Mouse (Mus musculus) heart, embryonic 15.5 days (tissue): Measurements from ENCODE around the gene Prrx1. TPM values are rescaled to one million over a fixed set of nuclear protein-coding genes. Genes with fewer than 3 reads are reported as not detected.

Experiments
- ATAC-seq: fragments of 200-750 bp; cut with Nextera tagmentation; replicated peaks from 2 replicates; pipeline ENCODE4 v1.8.0; 2017; ENCODE audit warnings: low read depth, moderate TSS enrichment; ENCODE audit not compliant: insufficient number of reproducible peaks, insufficient read depth, low FRiP score
- H3K27ac ChIP-seq: fragments of 300-500 bp; sonication (generic); 2 replicates; pipeline ENCODE4 v1.5.1; 2015; ENCODE audit warnings: mild to moderate bottlenecking, inconsistent platforms
- H3K27me3 ChIP-seq: fragments of 300-500 bp; sonication (generic); 2 replicates; pipeline ENCODE4 v1.6.1; 2015; ENCODE audit warnings: inconsistent platforms
- H3K36me3 ChIP-seq: fragments of 300-500 bp; sonication (generic); 2 replicates; pipeline ENCODE4 v1.6.1; 2015; ENCODE audit warnings: mild to moderate bottlenecking, inconsistent platforms
- H3K4me1 ChIP-seq: fragments of 300-500 bp; sonication (generic); replicated peaks from 2 replicates; pipeline ENCODE4 v1.6.1; 2015; ENCODE audit warnings: inconsistent platforms
- H3K4me2 ChIP-seq: fragments of 300-500 bp; sonication (generic); 2 replicates; pipeline ENCODE4 v1.6.1; 2015; ENCODE audit warnings: inconsistent platforms, mild to moderate bottlenecking, moderate library complexity
- H3K4me3 ChIP-seq: fragments of 300-500 bp; sonication (generic); 2 replicates; pipeline ENCODE4 v1.5.1; 2015; ENCODE audit warnings: mild to moderate bottlenecking, inconsistent platforms
- H3K9ac ChIP-seq: fragments of 300-500 bp; sonication (generic); 2 replicates; pipeline ENCODE4 v1.6.1; 2015; ENCODE audit warnings: mild to moderate bottlenecking, inconsistent platforms
- H3K9me3 ChIP-seq: fragments of 300-500 bp; sonication (generic); replicated peaks from 2 replicates; pipeline ENCODE4 v1.6.1; 2016; ENCODE audit warnings: inconsistent platforms
- WGBS: fragments of 180-500 bp; shearing (Covaris S2); methylation state at CpG from one replicate; pipeline ENCODE4 v1.1.7; 2015; ENCODE audit warnings: mixed read lengths; 5-methylcytosine and 5-hydroxymethylcytosine counted together
- polyA plus RNA-seq: library from polyadenylated mRNA; unstranded; fragments of >200 nt; fragmentation: Nextera tagmentation; extraction: Ambion mirVana; gene quantifications from 2 replicates; pipeline ENCODE4 v1.2.1, GENCODE M21; 2015

The Prrx1 gene
- polyA plus RNA-seq, 1 experiment from 2014 or later, result 10.8 TPM

DNA sequence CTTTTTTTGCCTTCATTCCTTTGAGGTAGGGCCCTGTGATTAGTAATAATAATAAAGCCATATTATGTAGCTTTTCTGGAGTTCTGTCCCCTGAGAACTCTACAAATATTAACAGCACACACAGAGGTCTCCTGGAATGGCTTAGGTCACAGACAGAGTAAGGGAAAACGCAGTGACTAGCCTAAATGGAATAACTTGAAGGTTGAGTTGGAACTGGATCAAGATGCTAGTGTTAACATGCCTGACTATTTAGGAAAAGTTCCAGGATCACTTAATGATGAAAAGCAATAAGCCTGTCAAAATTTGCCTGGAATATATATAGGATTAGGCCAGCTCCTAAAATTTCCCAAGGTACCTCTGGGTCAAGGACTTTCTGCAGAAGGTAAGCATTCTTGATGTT is 28.0 kb downstream of the Prrx1 start:
- Histone ChIP-seq H3K27me3 (no peaks in the 10 kb centered on the region), H3K4me1 (peaks cover 30% of the 10 kb centered on the region), H3K27ac (no peak overlapping the region), H3K4me2 (no peak overlapping the region), H3K36me3 (no peaks in the 10 kb centered on the region), H3K9ac (no peak overlapping the region), H3K9me3 (no peaks in the 10 kb centered on the region), H3K4me3 (no peak overlapping the region)
- 48% methylated on average over 1 of the region's 1 CpGs for WGBS
- ATAC-seq, result no peak

GRCm38 (mm10) chr1:163285136-163285535 is 28.4 kb downstream of the Prrx1 start:
- Histone ChIP-seq H3K36me3 (no peaks in the 10 kb centered on the region), H3K27ac (no peak overlapping the region), H3K27me3 (no peaks in the 10 kb centered on the region), H3K4me2 (no peak overlapping the region), H3K4me1 (peaks cover 33% of the 10 kb centered on the region), H3K9ac (no peak overlapping the region), H3K4me3 (no peak overlapping the region), H3K9me3 (no peaks in the 10 kb centered on the region)
- 27% methylated on average over 3 of the region's 3 CpGs for WGBS
- no peak for ATAC-seq

DNA sequence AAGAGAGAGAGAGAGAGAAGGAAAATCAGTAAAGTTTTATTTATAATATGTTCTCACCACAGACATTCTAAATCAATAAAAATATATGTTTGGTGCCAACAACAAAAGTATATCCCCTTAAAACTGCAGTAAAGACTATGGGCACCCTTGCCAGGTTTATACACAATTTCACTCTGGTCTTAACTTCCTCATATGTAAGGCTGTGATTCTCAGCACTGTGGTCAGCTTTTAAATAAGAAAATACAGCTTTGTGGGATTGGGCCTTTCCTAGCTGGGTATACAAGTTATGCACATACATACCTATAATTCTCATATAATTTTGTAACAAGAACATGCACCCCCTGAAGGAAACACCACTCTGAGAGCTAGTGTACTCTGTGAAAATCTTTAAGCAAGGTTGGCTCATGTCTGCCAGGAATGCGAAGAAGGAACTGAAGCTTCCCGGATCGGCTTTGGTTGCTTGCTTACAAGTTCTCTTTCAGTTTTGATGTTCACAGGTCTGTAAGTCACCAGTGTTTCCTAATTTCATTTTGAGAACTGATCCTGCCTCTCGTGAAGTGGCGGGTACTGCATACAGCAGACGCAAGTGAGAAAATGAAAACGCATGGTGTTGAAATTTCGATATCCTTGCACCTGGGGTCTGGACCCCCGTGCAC is 29.4 kb downstream of the Prrx1 start:
- Histone ChIP-seq H3K36me3 (no peaks in the 10 kb centered on the region), H3K27ac (no peak overlapping the region), H3K9me3 (no peaks in the 10 kb centered on the region), H3K4me2 (no peak overlapping the region), H3K4me3 (no peak overlapping the region), H3K27me3 (no peaks in the 10 kb centered on the region), H3K9ac (no peak overlapping the region), H3K4me1 (peaks cover 38% of the 10 kb centered on the region)
- ATAC-seq, result no peak
- 87% methylated on average over 9 of the region's 9 CpGs for WGBS

GRCm38 (mm10) chr1:163281450-163282198 is 31.9 kb downstream of the Prrx1 start:
- Histone ChIP-seq H3K9me3 (no peaks in the 10 kb centered on the region), H3K4me2 (peak overlapping the region; percentile 30; the same call in 1 of the 2 replicates), H3K36me3 (no peaks in the 10 kb centered on the region), H3K9ac (no peak overlapping the region), H3K4me1 (peaks cover 38% of the 10 kb centered on the region), H3K27ac (peak overlapping the region; percentile 86), H3K4me3 (no peak overlapping the region), H3K27me3 (no peaks in the 10 kb centered on the region)
- ATAC-seq, result peak; percentile 75
- WGBS, result 13% methylated on average over 7 of the region's 7 CpGs

DNA sequence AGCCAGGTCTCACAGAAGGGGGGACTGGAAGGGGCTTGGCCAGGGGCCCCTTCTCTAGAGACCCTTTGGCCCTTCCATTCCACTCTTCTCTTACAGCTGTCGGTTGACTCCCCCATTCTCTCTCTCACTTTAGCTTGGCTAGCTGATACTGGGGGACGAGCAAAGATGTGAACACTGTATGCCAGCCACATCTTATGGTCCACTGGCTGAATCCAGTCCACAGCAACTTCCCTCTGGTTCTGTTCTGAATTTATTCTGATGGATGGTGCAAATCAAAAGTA is 32.7 kb downstream of the Prrx1 start:
- H3K9ac ChIP-seq, result no peak overlapping the region
- H3K9me3 ChIP-seq, result no peaks in the 10 kb centered on the region
- ATAC-seq, result no peak
- no peak overlapping the region for H3K4me3 ChIP-seq
- 23% methylated on average over 2 of the region's 2 CpGs for WGBS
- peaks cover 38% of the 10 kb centered on the region for H3K4me1 ChIP-seq
- no peak overlapping the region for H3K4me2 ChIP-seq
- H3K27me3 ChIP-seq, result no peaks in the 10 kb centered on the region
- H3K36me3 ChIP-seq, result no peaks in the 10 kb centered on the region
- peak overlapping the region; percentile 86 for H3K27ac ChIP-seq

- Histone ChIP-seq H3K4me1 (peaks cover 35% of the 10 kb centered on the region), H3K27ac (peak overlapping the region; percentile 86), H3K27me3 (no peaks in the 10 kb centered on the region), H3K9me3 (no peaks in the 10 kb centered on the region), H3K4me2 (no peak overlapping the region), H3K4me3 (no peak overlapping the region), H3K36me3 (no peaks in the 10 kb centered on the region), H3K9ac (no peak overlapping the region)
- WGBS, result 39% methylated on average over 7 of the region's 7 CpGs
- no peak for ATAC-seq
These were observed 33.2 kb downstream of the Prrx1 start for GRCm38 (mm10) chr1:163280097-163280841.

DNA sequence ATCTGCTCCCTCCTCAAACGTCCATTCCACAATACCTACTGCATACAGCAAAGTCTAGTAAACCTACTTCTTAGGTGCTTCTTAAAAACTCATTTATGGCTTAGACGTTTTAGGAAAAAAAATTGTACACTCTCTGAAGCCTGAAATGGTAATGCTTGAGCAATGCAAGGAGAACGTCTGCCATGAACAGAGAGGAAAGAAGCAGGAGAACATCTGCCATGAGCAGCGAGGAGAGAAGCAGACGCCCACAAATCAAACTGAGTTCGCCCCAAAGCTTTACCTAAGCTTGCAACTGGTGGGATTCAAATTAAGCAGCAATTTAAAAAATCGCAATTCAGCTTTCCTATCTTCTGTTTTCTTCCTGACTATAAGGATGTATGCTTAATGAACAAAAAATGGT is 36.4 kb downstream of the Prrx1 start:
- no peak for ATAC-seq
- Histone ChIP-seq H3K9ac (no peak overlapping the region), H3K4me3 (no peak overlapping the region), H3K27me3 (no peaks in the 10 kb centered on the region), H3K36me3 (no peaks in the 10 kb centered on the region), H3K4me2 (no peak overlapping the region), H3K4me1 (peaks cover 21% of the 10 kb centered on the region), H3K9me3 (no peaks in the 10 kb centered on the region), H3K27ac (no peak overlapping the region)
- 75% methylated on average over 7 of the region's 7 CpGs for WGBS

- WGBS, result 81% methylated on average over 3 of the region's 3 CpGs
- Histone ChIP-seq H3K27ac (no peak overlapping the region), H3K9me3 (no peaks in the 10 kb centered on the region), H3K4me2 (no peak overlapping the region), H3K9ac (no peak overlapping the region), H3K36me3 (no peaks in the 10 kb centered on the region), H3K27me3 (no peaks in the 10 kb centered on the region), H3K4me3 (no peak overlapping the region), H3K4me1 (peaks cover 3% of the 10 kb centered on the region)
- no peak for ATAC-seq
These were observed 38.6 kb downstream of the Prrx1 start for GRCm38 (mm10) chr1:163274919-163275318.

DNA sequence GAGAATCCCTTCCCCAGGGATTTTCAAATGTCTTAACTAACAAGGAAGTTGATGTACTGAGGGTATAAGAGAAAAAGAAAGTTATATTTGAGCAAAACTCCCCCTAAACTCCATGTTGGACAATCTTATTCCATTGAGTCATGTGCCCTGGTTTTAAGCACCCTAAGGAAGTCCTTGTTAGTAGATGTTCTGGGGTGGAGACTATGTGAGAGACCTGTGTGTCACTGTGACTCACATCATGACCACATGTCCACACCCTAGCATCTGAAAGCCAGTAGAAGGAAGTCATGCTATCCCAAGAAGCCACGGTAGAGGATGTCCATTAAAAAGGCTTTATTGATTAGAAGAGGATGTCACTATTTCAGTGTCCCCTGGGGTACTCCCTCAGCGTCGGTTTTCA is 40.4 kb downstream of the Prrx1 start:
- no peaks in the 10 kb centered on the region for H3K27me3 ChIP-seq
- no peak overlapping the region for H3K4me3 ChIP-seq
- ATAC-seq, result no peak
- no peak overlapping the region for H3K27ac ChIP-seq
- 81% methylated on average over 3 of the region's 3 CpGs for WGBS
- no peaks in the 10 kb centered on the region for H3K4me1 ChIP-seq
- no peaks in the 10 kb centered on the region for H3K9me3 ChIP-seq
- no peaks in the 10 kb centered on the region for H3K36me3 ChIP-seq
- H3K9ac ChIP-seq, result no peak overlapping the region
- H3K4me2 ChIP-seq, result no peak overlapping the region

DNA sequence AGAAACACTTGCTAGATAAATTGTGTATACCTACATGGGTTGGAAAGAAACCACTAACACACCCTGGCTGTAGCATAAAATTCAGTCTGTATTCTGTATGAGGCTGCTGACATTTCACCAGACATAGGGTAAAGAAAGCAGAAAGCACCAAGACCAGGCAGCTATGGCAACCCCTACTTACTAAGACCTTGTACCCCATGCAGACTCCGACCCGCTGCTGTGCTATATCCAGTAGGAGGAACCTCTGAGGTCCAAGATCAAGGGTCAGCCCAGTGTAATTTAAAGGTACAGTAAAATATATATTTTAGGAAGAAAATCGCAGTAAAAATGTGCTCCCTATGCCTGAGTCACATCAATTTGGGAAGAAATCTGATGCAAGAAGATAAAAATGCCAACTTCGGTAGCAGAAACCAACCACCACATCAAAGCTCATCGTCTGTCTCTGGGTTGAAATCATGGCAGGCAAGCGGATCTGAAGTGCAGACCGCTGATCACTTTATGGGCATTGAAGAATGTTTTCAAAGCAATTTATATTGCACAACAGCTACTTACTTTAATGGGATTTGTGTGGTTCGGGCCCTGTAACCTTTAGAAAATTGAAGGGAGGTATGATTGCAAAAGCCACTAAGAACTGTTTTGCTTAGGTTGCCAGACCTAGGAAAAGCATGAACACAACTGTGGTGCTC is 46.5 kb downstream of the Prrx1 start:
- Histone ChIP-seq H3K4me2 (no peak overlapping the region), H3K9ac (no peak overlapping the region), H3K27me3 (no peaks in the 10 kb centered on the region), H3K9me3 (no peaks in the 10 kb centered on the region), H3K36me3 (no peaks in the 10 kb centered on the region), H3K27ac (no peak overlapping the region), H3K4me3 (no peak overlapping the region), H3K4me1 (no peaks in the 10 kb centered on the region)
- ATAC-seq, result no peak
- WGBS, result 82% methylated on average over 8 of the region's 8 CpGs

GRCm38 (mm10) chr1:163257298-163257697 is 56.2 kb downstream of the Prrx1 start:
- WGBS, result 82% methylated on average over 2 of the region's 2 CpGs

More at GRCm38 (mm10) chr1:163257298-163257697, 56.2 kb downstream of the Prrx1 start:
- H3K4me3 ChIP-seq, result no peak overlapping the region
- no peaks in the 10 kb centered on the region for H3K36me3 ChIP-seq
- H3K9ac ChIP-seq, result no peak overlapping the region
- no peak overlapping the region for H3K27ac ChIP-seq
- ATAC-seq, result no peak
- no peak overlapping the region for H3K4me2 ChIP-seq
- no peaks in the 10 kb centered on the region for H3K4me1 ChIP-seq
- no peaks in the 10 kb centered on the region for H3K27me3 ChIP-seq
- H3K9me3 ChIP-seq, result no peaks in the 10 kb centered on the region
